Mouse (Mus musculus) ES-E14 (cell line): Measurements from ENCODE around the gene Acaca. TPM values are rescaled to one million over a fixed set of nuclear protein-coding genes. Genes with fewer than 3 reads are reported as not detected.

Experiments
- DNase-seq: peaks from one replicate; pipeline ENCODE4 v3.0.0-alpha.2; 2013; ENCODE audit warnings: low read depth, low spot score
- H3K27ac ChIP-seq: 2 replicates; pipeline ENCODE4 v1.5.1; 2012; ENCODE audit warnings: low read depth, mild to moderate bottlenecking, low read length, moderate library complexity, mixed read lengths; ENCODE audit not compliant: poor library complexity, insufficient read depth, severe bottlenecking
- H3K36me3 ChIP-seq: 2 replicates; pipeline ENCODE4 v1.6.1; 2012; ENCODE audit warnings: mild to moderate bottlenecking, low read length, moderate library complexity, mixed read lengths; ENCODE audit not compliant: control insufficient read depth, poor library complexity, insufficient read depth, severe bottlenecking
- H3K4me1 ChIP-seq, 2 experiments: fragments of 150-350 bp in 1 of 2; sonication (generic) in 1 of 2; 2 replicates each; pipeline ENCODE4 v1.6.1; 2012; ENCODE audit warnings: low read length in 2 of 2, mild to moderate bottlenecking in 1 of 2, mixed read lengths in 1 of 2; ENCODE audit not compliant: control insufficient read depth in 2 of 2, insufficient read depth in 2 of 2, poor library complexity in 1 of 2
- H3K4me3 ChIP-seq, 2 experiments: fragments of 150-350 bp in 1 of 2; sonication (generic) in 1 of 2; 2 replicates each; pipeline ENCODE4 v1.5.1; 2012; ENCODE audit warnings: low read length in 2 of 2, low read depth in 1 of 2, mild to moderate bottlenecking in 1 of 2, mixed read lengths in 1 of 2; ENCODE audit not compliant: insufficient read depth in 1 of 2, poor library complexity in 1 of 2, severe bottlenecking in 1 of 2
- H3K9ac ChIP-seq: 2 replicates; pipeline ENCODE4 v1.6.1; 2012; ENCODE audit warnings: low read depth, mild to moderate bottlenecking, low read length, mixed read lengths; ENCODE audit not compliant: poor library complexity, insufficient read depth, severe bottlenecking
- H3K9me3 ChIP-seq: fragments of 150-350 bp; sonication (generic); 2 replicates; pipeline ENCODE4 v1.6.1; 2012; ENCODE audit warnings: low read depth, mild to moderate bottlenecking, low read length; ENCODE audit not compliant: control insufficient read depth, insufficient read depth
- CHD2 ChIP-seq: IDR thresholded peaks from 2 replicates; pipeline ENCODE4 v1.6.1; 2014; ENCODE audit warnings: mild to moderate bottlenecking, low read depth, low read length, inconsistent platforms
- HCFC1 ChIP-seq: IDR thresholded peaks from 2 replicates; pipeline ENCODE4 v1.6.1; 2012; ENCODE audit warnings: low read length, inconsistent platforms, borderline replicate concordance; ENCODE audit not compliant: insufficient read depth
- MAFK ChIP-seq: IDR thresholded peaks from 2 replicates; pipeline ENCODE4 v1.6.1; 2014; ENCODE audit warnings: mild to moderate bottlenecking, low read depth, low read length, inconsistent platforms; ENCODE audit not compliant: insufficient read depth
- ZC3H11A ChIP-seq: IDR thresholded peaks from 2 replicates; pipeline ENCODE4 v1.6.1; 2012; ENCODE audit warnings: low read depth, mild to moderate bottlenecking, inconsistent platforms, low read length, borderline replicate concordance
- ZNF384 ChIP-seq: IDR thresholded peaks from 2 replicates; pipeline ENCODE4 v1.6.1; 2012; ENCODE audit warnings: low read depth, low read length, inconsistent platforms
- in situ Hi-C, 2 experiments: fragments of 600-800 bp; cut with MboI; formaldehyde crosslinking; loops; one replicate each; pipeline ENCODE4 v1.15.1; 2025; ENCODE audit warnings: low sequenced_read_pairs in 2 of 2, inconsistent platforms in 1 of 2; ENCODE audit not compliant: unreplicated experiment in 2 of 2
- total RNA-seq: library from RNA; depleted of rRNA; stranded (reverse); fragments of 300-350 nt; gene quantifications from 2 replicates; pipeline ENCODE4 v1.2.3, GENCODE M21; 2012

Gene Acaca
- total RNA-seq, 1 experiment, result 68.0 TPM

- H3K9ac ChIP-seq, result no peak overlapping the region
These were observed 135.0 kb downstream of the Acaca start for GRCm38 (mm10) chr11:84264490-84264889.

DNA sequence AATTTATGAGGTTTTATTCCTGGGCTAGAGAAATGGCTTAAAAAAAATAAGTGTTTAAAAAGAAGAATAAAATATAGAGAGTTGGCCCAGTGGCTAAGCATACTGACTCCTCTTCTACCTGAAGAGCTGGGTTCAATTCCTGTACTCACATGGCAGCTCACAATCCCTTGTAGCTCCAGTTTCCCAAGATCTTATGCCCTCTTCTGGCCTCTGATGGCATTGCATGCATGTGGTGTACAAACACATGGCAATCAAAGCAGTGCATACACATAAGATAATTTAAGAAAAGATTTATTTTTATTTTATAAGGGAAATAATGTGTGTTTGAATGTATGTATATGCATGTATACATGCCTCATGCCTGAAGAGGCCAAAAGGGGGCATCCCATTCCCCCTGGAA lies 138.6 kb downstream of the Acaca start:
- H3K4me3 ChIP-seq, result no peak overlapping the region
- peaks cover 0 to 5% of the 10 kb centered on the region in 2 experiments; a peak in 1 of 4 replicates for H3K4me1 ChIP-seq
- in situ Hi-C loops, result no loop called here
- TF ChIP-seq CHD2 (no peak), HCFC1 (no peak), MAFK (no peak), ZC3H11A (no peak), ZNF384 (no peak)
- H3K36me3 ChIP-seq, result peaks cover 7% of the 10 kb centered on the region; the same call in 1 of the 2 replicates
- no peak overlapping the region for H3K27ac ChIP-seq
- no peaks in the 10 kb centered on the region for H3K9me3 ChIP-seq
- DNase-seq, result no peak
- H3K9ac ChIP-seq, result no peak overlapping the region

More at GRCm38 (mm10) chr11:84264490-84264889, 135.0 kb downstream of the Acaca start:
- no peak overlapping the region for H3K27ac ChIP-seq
- no peak for TF ChIP-seq ZC3H11A
- no peak for TF ChIP-seq ZNF384
- TF ChIP-seq HCFC1, result no peak
- no peak for TF ChIP-seq CHD2
- TF ChIP-seq MAFK, result no peak
- DNase-seq, result no peak
- H3K36me3 ChIP-seq, result peaks cover 11% of the 10 kb centered on the region
- no peak overlapping the region for H3K4me3 ChIP-seq
- H3K4me1 ChIP-seq, result peaks cover 0 to 1% of the 10 kb centered on the region in 2 experiments; a peak in 1 of 4 replicates
- no peaks in the 10 kb centered on the region for H3K9me3 ChIP-seq
- in situ Hi-C loops, result no loop called here

- Histone ChIP-seq H3K27ac (no peak overlapping the region), H3K36me3 (peaks cover 8% of the 10 kb centered on the region; the same call in 1 of the 2 replicates), H3K9ac (no peak overlapping the region), H3K9me3 (no peaks in the 10 kb centered on the region), H3K4me1 (peaks cover 0 to 5% of the 10 kb centered on the region in 2 experiments; a peak in 1 of 4 replicates), H3K4me3 (no peak overlapping the region)
- no peak for DNase-seq
- TF ChIP-seq CHD2 (no peak), ZC3H11A (no peak), MAFK (no peak), ZNF384 (no peak), HCFC1 (no peak)
- in situ Hi-C loops, result no loop called here
These were observed 141.0 kb downstream of the Acaca start for GRCm38 (mm10) chr11:84270511-84270910.

DNA sequence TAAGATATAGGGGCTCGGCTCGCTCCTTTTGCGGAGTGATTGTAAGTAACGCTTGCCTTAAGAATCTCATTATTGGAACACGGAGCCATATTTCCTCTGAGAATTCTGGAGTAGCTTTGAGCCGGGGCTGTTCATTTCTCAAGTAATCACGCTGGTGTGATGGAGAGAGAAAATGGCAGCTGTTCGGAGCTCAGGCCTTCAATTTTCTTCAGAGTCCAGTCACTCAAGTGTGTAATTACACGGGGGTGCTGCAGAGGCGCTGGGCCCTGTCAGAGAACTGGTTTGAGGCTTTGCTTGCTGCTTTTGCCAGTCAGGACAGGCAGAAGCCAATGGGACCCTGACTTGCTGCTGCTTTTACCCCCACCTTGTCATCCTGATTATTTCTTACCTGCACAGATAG lies 142.5 kb downstream of the Acaca start:
- in situ Hi-C loops, result no loop called here
- no peaks in the 10 kb centered on the region for H3K9me3 ChIP-seq

DNA sequence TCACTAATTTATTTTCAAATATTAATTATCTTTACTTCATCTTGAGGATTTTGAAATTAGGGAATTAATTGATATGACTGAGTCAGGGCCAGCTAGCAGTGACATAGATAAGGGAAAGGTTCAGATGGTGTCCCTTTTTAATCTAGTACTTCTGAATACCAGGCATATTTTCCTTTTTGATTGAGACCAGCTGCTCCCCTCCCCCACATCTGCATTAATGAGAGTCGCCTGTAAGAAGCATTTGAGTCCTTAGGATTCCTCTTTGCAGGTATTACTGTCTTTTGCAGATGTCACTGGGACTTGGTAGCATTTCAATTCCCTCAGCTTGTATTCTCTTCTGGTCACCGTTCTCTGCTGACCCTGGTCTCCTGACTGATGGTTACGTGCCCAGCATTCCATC lies 143.1 kb downstream of the Acaca start:
- no peak for TF ChIP-seq ZNF384
- no peak for TF ChIP-seq HCFC1
- TF ChIP-seq ZC3H11A, result no peak
- TF ChIP-seq CHD2, result no peak
- TF ChIP-seq MAFK, result no peak
- Histone ChIP-seq H3K9me3 (no peaks in the 10 kb centered on the region), H3K9ac (no peak overlapping the region), H3K4me1 (peaks cover 0 to 14% of the 10 kb centered on the region in 2 experiments; a peak in 2 of 4 replicates), H3K27ac (no peak overlapping the region), H3K4me3 (no peak overlapping the region), H3K36me3 (peaks cover 6% of the 10 kb centered on the region; the same call in 1 of the 2 replicates)
- DNase-seq, result no peak
- in situ Hi-C loops, result no loop called here

More for the DNA sequence above, 142.5 kb downstream of the Acaca start:
- Histone ChIP-seq H3K9ac (no peak overlapping the region), H3K4me3 (no peak overlapping the region), H3K27ac (no peak overlapping the region), H3K36me3 (peaks cover 8% of the 10 kb centered on the region; the same call in 1 of the 2 replicates), H3K4me1 (peaks cover 0 to 9% of the 10 kb centered on the region in 2 experiments; a peak in 2 of 4 replicates)
- TF ChIP-seq ZC3H11A (no peak), ZNF384 (no peak), MAFK (no peak), HCFC1 (no peak), CHD2 (no peak)
- DNase-seq, result no peak
